Mouse (Mus musculus) telencephalon, adult 2 months (tissue): ENCODE data around the gene Myo15.
"Not testable (repeated sequence)": the region's sequence is repeated elsewhere in the genome, so short reads cannot be mapped to it uniquely, and the experiment has no call there.

Source experiments
- DNase-seq: peaks from one replicate; pipeline ENCODE4 v3.0.0-alpha.2; 2011; ENCODE audit warnings: low read depth, low spot score

Gene Myo15

GRCm38 (mm10) chr11:60507281-60507680, 38.1 kb downstream of the Myo15 start:
- DNase-seq, result no peak

- DNase-seq, result no peak
Measured at GRCm38 (mm10) chr11:60508950-60509349, 39.8 kb downstream of the Myo15 start.

DNA sequence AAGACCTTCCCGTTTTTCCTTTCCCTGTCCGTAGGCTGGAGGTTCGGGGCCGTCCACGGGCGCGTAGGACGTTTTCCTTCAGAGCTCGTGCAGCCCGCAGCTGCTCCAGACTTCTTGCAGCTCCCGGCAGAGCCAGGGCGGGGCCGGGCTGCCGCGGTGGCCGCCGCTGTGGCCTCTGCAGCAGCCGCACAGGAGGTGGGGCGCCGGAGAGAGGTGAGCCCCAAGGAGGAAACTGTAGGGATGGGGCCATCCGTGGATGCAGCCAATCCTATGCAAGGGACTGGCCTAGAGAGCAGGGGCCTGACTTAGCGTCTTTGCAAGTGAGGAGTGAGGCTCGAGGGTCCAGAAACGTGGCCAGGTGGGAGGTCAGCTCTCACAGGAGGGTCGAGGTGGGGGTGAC, 40.4 kb downstream of the Myo15 start:
- DNase-seq, result no peak

- DNase-seq, result no peak
Measured at GRCm38 (mm10) chr11:60511893-60512292, 42.8 kb downstream of the Myo15 start.

GRCm38 (mm10) chr11:60512520-60512919, 43.4 kb downstream of the Myo15 start:
- DNase-seq, result no peak

- DNase-seq, result no peak
Measured at GRCm38 (mm10) chr11:60514941-60515340, 45.8 kb downstream of the Myo15 start.

GRCm38 (mm10) chr11:60518305-60518704, 49.2 kb downstream of the Myo15 start:
- DNase-seq, result no peak

- DNase-seq, result no peak
Measured at GRCm38 (mm10) chr11:60522027-60522426, 52.9 kb downstream of the Myo15 start.

GRCm38 (mm10) chr11:60522661-60523365, 53.7 kb downstream of the Myo15 start:
- no peak for DNase-seq

DNA sequence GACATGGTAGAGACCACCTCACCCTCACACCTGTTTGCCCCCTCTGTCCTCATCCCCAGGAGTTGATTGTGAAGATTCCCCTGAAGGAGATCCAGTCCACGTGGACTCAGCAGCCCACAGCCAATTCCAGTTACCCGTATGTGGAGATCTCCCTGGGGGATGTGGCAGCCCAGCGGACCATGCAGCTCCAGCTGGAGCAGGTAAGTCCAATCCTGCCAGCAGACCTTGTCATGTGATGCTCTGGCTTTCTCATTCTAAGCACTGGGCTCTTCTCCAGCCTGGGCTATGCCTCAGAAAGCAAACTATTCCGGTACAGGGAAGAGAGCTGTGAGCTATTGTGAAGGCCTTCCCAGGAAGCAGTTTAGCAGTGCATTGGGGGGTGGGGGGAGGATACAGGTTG, 57.3 kb downstream of the Myo15 start:
- DNase-seq, result no peak

GRCm38 (mm10) chr11:60535676-60536075, 66.5 kb downstream of the Myo15 start:
- no peak for DNase-seq

DNA sequence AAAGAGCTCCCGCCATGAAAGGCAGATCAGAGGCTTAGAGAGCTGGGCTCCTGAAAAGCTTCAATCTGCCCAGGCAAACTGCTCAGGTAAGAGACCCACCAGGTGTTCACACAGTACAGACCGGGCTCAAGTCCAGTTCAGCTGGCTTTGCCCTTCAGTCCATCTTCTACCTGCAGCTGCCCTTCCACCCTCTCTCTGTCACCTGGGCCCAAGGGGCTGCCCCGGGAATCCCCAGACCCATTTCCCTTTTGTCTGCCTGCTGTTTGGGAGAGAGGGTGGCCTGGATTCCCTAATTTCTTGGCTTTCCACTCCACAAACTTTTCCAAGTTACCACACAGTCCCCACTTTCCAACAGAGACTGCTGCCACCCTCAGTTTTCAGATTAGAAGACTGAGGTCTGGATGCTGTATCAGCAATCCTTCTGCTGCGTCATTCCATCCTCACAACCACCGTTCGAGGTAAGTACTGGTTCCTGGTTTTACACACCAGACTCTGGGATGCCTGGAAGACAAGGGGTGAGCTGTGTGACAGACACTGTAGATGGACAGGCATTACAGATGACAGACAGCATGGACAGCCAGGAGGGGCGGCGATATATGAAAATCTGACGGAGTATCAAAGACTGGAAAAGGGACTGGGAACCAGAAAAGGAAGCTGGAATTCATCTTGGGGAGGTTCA, 67.2 kb downstream of the Myo15 start, which contains the start of gene Alkbh5:
Alkbh5 (plus strand) TSS at position 202 of the 679 bp plus-strand sequence.
- peak; percentile 36 for DNase-seq

DNA sequence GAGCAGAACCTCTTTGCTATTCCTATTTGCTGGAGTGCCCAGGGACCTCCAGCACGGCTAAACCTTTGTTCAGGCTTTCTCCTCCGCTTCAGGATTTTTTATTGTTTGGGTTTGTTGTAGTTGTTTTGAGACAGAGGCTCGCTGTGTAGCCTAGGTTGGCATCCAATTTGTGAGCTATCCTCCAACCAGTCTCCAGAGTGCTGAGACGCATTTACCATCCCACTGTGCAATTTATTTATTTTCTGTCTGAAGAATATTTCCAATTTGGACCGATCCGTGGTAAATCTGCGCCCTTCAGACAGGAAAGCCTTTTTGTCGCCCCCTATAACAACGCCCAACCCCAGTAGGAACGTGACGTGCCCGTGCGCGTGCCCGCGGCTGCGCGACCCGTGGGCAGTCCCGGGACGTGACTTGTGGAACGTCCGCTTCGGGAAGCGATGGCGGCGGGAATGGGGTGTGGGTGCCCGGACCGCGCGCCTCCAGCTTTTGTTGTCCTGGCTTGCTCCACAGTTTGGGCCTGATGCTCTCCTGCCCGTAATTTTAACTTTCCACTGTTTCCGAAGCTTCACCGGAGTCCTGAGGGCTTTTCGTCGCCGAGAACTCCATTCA, 67.8 kb downstream of the Myo15 start:
- peak; percentile 88 for DNase-seq

GRCm38 (mm10) chr11:60537468-60538347, 68.6 kb downstream of the Myo15 start:
- DNase-seq, result peak; percentile 99

DNA sequence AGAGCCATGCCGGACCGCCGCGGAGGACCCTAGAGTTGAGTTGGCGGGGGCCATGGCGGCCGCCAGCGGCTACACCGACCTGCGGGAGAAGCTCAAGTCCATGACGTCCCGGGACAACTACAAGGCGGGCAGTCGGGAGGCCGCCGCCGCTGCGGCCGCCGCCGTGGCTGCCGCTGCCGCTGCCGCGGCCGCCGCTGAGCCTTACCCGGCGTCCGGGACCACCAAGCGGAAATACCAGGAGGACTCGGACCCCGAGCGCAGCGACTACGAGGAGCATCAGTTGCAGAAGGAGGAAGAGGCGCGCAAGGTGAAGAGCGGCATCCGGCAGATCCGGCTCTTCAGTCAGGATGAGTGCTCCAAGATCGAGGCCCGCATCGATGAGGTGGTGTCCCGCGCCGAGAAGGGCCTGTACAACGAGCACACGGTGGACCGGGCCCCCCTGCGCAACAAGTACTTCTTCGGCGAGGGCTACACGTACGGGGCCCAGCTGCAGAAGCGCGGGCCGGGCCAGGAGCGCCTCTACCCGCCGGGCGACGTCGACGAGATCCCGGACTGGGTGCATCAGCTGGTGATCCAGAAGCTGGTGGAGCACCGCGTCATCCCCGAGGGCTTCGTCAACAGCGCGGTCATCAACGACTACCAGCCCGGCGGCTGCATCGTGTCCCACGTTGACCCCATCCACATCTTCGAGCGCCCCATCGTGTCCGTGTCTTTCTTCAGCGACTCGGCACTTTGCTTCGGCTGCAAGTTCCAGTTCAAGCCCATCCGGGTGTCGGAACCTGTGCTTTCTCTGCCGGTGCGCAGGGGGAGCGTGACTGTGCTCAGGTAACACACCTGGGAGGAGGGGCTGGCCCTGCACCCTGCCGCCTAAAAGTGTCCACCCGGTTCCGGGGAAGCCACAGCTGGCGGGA, 69.5 kb downstream of the Myo15 start:
- no peak for DNase-seq

DNA sequence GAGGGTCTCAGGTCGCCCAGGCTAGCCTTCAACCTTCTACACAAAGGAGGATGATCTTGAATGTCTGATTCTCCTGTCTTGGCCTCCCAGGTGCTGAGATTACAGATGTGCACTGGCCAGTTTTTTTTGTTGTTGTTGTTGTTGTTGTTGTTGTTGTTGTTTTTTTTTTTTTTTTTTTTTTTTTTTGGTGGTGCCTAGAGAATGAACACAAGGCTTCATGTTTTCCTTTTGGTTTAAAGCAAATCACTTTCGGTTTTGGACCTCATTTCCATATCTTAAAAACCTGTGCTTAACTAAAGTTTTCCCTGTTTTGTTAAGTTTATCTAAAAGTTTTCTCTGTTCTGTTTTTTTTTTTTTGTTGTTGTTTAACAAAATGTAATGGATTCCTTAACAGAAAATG, 70.4 kb downstream of the Myo15 start:
- DNase-seq, result no peak

DNA sequence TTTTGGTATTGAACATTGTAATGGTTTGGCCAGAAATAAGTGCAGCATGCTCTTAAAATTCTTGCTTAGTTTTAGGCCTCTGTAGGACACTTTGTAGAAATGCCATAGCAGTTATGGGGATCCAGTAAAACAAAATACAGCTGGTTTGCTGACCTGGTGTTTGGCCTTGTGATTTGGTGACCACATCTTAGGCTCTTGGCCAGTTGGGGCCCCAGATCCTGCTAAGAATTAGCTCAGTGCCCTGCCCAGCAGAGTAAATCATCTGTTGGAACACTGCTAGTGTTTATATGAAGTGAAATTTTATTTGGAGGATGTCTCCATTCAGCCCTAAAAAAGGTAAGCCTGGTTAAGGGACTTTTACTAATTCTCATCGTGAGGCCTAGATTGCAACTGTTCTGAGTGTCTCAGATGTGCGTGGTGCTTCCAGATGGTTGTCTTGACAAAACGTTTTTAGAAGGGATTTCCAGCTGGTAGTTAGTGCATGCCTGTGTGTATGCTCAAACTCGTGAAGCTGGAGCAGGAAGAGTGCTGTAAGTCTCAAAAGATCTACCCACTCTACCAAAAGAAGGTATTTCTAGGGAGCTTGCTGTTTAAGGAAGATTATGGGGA, 71.0 kb downstream of the Myo15 start:
- peak; percentile 74 for DNase-seq

DNA sequence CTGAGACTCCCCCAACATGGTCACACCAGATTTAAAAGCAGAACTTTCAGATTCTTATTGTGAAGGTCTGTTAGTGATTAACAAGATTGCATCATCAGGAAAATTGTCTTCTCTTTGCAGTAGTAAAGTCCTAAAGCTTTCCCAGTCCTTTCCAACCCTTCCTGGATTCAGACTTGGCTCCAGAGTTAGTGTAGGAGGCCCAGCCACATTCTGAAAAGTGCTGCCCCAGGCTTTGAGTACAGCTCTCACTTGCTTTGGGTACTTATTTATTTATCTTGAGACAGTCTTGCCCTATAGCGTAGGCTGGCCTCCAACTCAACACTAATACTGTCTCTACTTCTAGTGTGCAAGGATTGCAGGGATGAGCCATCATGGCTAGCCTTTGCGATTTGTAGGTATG, 71.6 kb downstream of the Myo15 start:
- no peak for DNase-seq

- no peak for DNase-seq
Measured at GRCm38 (mm10) chr11:60541831-60542230, 72.7 kb downstream of the Myo15 start.

DNA sequence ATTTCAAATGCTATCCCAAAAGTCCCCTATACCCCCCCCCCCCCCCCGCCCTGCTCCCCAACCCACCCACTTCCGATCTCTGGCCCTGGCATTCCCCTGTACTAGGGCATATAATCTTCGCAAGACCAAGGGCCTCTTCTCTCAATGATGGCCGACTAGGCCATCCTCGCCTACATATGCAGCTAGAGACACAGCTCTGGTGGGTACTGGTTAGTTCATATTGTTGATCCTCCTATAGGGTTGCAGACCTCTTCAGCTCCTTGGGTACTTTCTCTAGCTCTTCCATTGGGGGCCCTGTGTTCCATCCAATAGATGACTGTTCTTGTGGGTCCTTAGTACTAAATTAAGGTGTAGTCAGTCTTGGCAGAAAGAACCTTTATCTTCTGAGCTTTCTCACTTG, 74.1 kb downstream of the Myo15 start:
- not testable (repeated sequence) for DNase-seq
